Mouse (Mus musculus) intestine, postnatal 0 days (tissue): Measurements from ENCODE around the gene Rad51b. TPM values are rescaled to one million over a fixed set of nuclear protein-coding genes. Genes with fewer than 3 reads are reported as not detected.

Source experiments
- ATAC-seq: fragments of 200-750 bp; cut with Nextera tagmentation; 2 replicates; pipeline ENCODE4 v1.8.0; 2017; ENCODE audit warnings: mild to moderate bottlenecking, moderate TSS enrichment, moderate library complexity
- H3K27ac ChIP-seq: fragments of 300-500 bp; sonication (generic); 2 replicates; pipeline ENCODE4 v1.5.1; 2014; ENCODE audit warnings: mild to moderate bottlenecking, low read depth, low read length, moderate library complexity
- H3K27me3 ChIP-seq: fragments of 300-500 bp; sonication (generic); replicated peaks from 2 replicates; pipeline ENCODE4 v1.6.1; 2014; ENCODE audit warnings: low read length, mixed read lengths; ENCODE audit not compliant: control insufficient read depth, insufficient read depth
- H3K36me3 ChIP-seq: fragments of 300-500 bp; sonication (generic); 2 replicates; pipeline ENCODE4 v1.6.1; 2014; ENCODE audit warnings: mild to moderate bottlenecking, moderate library complexity; ENCODE audit not compliant: control insufficient read depth, insufficient read depth
- H3K4me1 ChIP-seq: fragments of 300-500 bp; sonication (generic); replicated peaks from 2 replicates; pipeline ENCODE4 v1.6.1; 2014; ENCODE audit warnings: antibody characterized with exemption, low read length, mixed read lengths; ENCODE audit not compliant: control insufficient read depth, insufficient read depth
- H3K4me2 ChIP-seq: fragments of 300-500 bp; sonication (generic); replicated peaks from 2 replicates; pipeline ENCODE4 v1.6.1; 2014; ENCODE audit warnings: low read depth, mild to moderate bottlenecking, moderate library complexity
- H3K4me3 ChIP-seq: fragments of 300-500 bp; sonication (generic); 2 replicates; pipeline ENCODE4 v1.5.1; 2014; ENCODE audit warnings: low read depth, low read length
- H3K9ac ChIP-seq: fragments of 300-500 bp; sonication (generic); 2 replicates; pipeline ENCODE4 v1.6.1; 2014; ENCODE audit warnings: mild to moderate bottlenecking, low read depth, low read length
- H3K9me3 ChIP-seq: fragments of 300-500 bp; sonication (generic); 2 replicates; pipeline ENCODE4 v1.6.1; 2016; ENCODE audit warnings: mixed run types; ENCODE audit not compliant: control insufficient read depth
- CTCF ChIP-seq: sonication (generic); IDR thresholded peaks from 2 replicates; pipeline ENCODE4 v1.5.1; 2016; ENCODE audit warnings: low read depth, mild to moderate bottlenecking, control low read depth, antibody characterized with exemption, moderate library complexity
- WGBS: fragments of 180-500 bp; shearing (Covaris S2); extraction: QIAGEN DNeasy Blood & Tissue Kit; methylation state at CpG from one replicate; pipeline ENCODE4 v1.1.7; 2014; 5-methylcytosine and 5-hydroxymethylcytosine counted together
- polyA plus RNA-seq: library from polyadenylated mRNA; unstranded; fragments of >200 nt; fragmentation: Nextera tagmentation; extraction: Ambion mirVana; gene quantifications from 2 replicates; pipeline ENCODE4 v1.2.1, GENCODE M21; 2015

Gene Rad51b
- polyA plus RNA-seq, 1 experiment from 2014 or later = 1.9 TPM

DNA sequence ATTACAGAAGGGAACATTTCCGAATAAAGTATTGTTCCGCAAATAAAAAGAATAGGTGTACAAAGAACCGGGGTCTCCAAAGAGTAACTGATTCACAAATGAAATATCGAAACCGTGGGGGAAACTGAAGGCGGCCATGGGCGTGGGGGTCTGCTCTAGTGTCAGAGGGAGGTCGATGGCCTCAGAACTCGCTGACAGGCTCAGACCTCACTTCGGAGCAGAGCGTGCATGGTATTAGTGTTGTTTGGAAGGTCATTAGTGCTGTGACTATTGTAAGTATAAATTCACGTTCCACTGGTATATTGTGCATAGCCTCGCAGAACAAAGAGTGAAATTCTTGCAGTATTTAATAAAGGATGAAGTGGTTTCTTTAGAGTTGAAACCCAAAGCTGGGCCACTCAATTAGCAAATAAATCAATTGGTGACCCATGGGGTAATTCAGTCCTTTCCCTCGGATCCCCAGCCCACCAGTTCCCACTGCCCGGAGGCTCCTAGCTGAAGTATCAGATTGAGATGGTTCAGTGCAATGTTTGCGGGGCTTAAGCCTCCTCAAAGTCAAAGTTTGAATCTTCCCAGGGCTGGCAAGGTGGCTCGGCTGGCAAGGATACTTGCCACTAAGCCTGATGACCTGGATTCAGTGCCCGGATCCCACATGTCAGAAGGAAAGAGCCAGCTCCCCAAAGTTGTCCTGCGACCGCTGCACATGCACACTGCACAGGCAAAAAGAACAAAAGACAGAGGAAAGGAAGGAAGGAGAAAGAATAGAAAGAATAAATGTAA is 517.4 kb downstream of the Rad51b start:
- H3K9ac ChIP-seq = no peak overlapping the region
- H3K4me3 ChIP-seq = no peak overlapping the region
- no peak for ATAC-seq
- TF ChIP-seq CTCF = no peak
- 90% methylated on average over 20 of the region's 20 CpGs for WGBS
- no peak overlapping the region for H3K4me2 ChIP-seq
- no peaks in the 10 kb centered on the region for H3K9me3 ChIP-seq
- no peaks in the 10 kb centered on the region for H3K4me1 ChIP-seq
- no peaks in the 10 kb centered on the region for H3K36me3 ChIP-seq
- H3K27me3 ChIP-seq = no peaks in the 10 kb centered on the region
- H3K27ac ChIP-seq = no peak overlapping the region

DNA sequence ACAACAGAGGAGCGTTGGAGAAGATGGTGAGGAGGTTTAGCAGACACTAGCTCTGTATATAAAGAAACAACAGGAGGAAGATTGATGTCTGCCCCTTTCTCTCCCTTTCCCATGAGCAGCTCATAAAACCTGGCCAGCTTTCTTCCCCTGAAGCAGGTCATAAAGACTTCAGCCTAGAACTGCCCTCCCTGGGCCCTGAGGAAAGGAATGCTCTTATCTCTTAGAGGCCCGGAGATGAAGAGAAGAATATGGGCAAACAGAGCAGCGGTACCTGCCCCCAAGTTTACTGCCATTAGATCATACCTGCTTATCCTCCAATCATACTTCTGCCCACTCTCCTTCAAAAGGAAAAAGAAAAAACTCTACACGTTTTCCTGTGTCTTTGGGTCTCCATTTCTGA is 519.2 kb downstream of the Rad51b start:
- peak; percentile 58; the same call in 1 of the 2 replicates for ATAC-seq
- no peak overlapping the region for H3K4me2 ChIP-seq
- H3K4me1 ChIP-seq = no peaks in the 10 kb centered on the region
- no peak for TF ChIP-seq CTCF
- no peak overlapping the region for H3K27ac ChIP-seq
- 37% methylated on average over 4 of the region's 4 CpGs for WGBS
- H3K27me3 ChIP-seq = no peaks in the 10 kb centered on the region
- H3K9ac ChIP-seq = no peak overlapping the region
- H3K4me3 ChIP-seq = no peak overlapping the region
- H3K9me3 ChIP-seq = no peaks in the 10 kb centered on the region
- H3K36me3 ChIP-seq = no peaks in the 10 kb centered on the region

DNA sequence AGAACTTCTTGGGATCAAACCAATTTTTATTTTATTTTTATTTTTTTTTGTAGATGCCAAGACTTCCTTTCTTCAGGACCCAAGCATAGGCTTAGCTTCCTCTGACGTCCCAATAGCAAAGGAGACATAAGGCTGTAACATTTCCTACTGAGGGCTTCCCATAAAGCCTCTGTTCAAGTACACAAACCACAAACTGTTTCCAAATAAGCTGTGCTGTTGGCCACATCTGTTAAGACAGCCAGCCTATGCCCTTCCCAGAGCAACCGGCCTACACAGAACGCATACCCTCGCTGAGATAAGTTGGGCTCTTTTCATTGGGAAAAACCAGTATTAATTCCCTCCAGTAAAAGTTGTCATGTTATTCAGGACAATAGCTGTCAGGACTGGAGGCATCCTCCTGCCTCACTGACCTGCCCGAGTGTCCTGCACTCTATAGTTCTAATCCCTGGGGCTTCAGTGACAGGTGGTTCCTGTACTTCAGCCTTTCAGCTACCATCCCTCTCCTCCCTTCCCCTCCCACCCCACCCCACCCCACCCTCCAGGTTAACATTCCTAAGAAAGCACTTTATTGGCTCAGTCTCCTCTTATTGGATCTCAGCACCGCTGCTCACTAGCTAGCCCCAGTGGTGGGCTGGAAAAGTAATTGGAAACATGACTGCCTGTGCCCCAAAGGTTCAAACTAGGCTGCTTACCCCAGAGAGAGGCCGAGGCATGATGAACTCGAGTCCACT is 523.3 kb downstream of the Rad51b start:
- ATAC-seq = no peak
- WGBS = 57% methylated on average over 8 of the region's 8 CpGs
- no peak overlapping the region for H3K27ac ChIP-seq
- H3K4me1 ChIP-seq = no peaks in the 10 kb centered on the region
- H3K4me3 ChIP-seq = no peak overlapping the region
- H3K36me3 ChIP-seq = no peaks in the 10 kb centered on the region
- no peaks in the 10 kb centered on the region for H3K27me3 ChIP-seq
- no peaks in the 10 kb centered on the region for H3K9me3 ChIP-seq
- no peak overlapping the region for H3K4me2 ChIP-seq
- TF ChIP-seq CTCF = no peak
- H3K9ac ChIP-seq = no peak overlapping the region

DNA sequence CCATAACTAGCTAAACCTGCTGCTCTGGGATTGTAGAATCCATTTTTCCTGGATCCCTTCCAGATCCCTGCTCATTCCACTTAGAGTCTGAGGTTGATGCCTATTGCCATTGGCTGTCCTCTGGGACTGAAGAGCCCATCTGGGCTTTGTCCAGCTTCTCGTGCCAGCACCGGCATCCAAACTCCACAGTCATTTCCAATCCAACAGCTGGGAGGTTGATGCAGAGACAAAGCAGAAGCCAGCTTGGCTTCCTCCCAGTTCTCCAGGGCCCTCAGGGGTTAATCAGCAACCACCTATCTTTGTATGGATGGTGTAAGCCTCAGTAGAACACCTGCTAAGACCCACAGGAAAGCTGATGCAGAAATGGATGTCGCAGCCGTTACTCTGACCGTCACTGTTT is 524.8 kb downstream of the Rad51b start:
- Histone ChIP-seq H3K4me2 (no peak overlapping the region), H3K27ac (no peak overlapping the region), H3K9me3 (no peaks in the 10 kb centered on the region), H3K27me3 (no peaks in the 10 kb centered on the region), H3K36me3 (no peaks in the 10 kb centered on the region), H3K4me3 (no peak overlapping the region), H3K9ac (no peak overlapping the region), H3K4me1 (no peaks in the 10 kb centered on the region)
- 64% methylated on average over 5 of the region's 5 CpGs for WGBS
- no peak for TF ChIP-seq CTCF
- ATAC-seq = no peak

DNA sequence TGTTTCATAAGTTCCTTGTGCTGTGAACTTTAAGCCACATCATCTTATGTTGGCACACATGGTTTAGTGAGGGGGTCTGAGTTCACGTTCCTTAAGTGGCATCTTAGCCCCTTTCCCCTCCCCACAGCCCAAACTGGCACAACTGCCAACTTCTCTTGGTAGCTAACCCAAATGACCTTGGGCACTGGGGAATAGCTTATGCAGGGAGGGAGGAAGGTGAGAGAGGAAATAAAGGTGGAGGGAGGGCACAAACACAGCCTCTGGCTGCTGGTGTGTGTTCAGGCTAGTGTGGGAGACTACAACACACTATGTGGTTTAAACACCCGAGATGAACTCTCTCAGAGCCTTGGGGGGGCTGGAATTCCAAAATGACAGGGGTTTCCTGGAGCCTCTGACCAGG is 525.3 kb downstream of the Rad51b start:
- Histone ChIP-seq H3K27me3 (no peaks in the 10 kb centered on the region), H3K9ac (no peak overlapping the region), H3K27ac (no peak overlapping the region), H3K4me3 (no peak overlapping the region), H3K4me1 (no peaks in the 10 kb centered on the region), H3K4me2 (no peak overlapping the region), H3K36me3 (no peaks in the 10 kb centered on the region), H3K9me3 (no peaks in the 10 kb centered on the region)
- TF ChIP-seq CTCF = no peak
- WGBS = 57% methylated on average over 2 of the region's 2 CpGs
- no peak for ATAC-seq

DNA sequence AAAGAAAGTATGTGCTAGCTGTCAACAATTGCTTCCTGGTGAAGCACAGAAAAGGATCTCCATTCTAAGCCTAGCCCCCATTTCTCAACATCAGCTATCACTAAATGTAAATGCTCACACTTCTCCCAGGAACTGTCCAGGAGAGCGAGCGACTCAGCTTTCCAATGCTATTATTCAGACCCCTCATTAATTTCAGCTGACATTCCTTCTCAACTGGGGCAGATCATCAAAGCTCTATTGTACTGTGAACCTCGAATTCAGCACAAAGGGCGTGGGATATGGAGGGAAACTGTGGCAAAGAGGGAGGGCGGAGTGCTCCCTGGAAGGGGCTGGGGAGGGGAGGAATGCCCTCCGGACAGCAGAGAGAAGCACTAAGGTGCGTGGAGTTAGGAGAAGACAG is 528.8 kb downstream of the Rad51b start:
- no peak overlapping the region for H3K4me2 ChIP-seq
- WGBS = 59% methylated on average over 7 of the region's 7 CpGs
- H3K4me1 ChIP-seq = no peaks in the 10 kb centered on the region
- H3K9ac ChIP-seq = no peak overlapping the region
- no peak overlapping the region for H3K4me3 ChIP-seq
- TF ChIP-seq CTCF = no peak
- H3K9me3 ChIP-seq = 0 out of 2 replicates have a peak, but pooled peaks cover 2% of the 10 kb centered on the region
- no peak overlapping the region for H3K27ac ChIP-seq
- no peak for ATAC-seq
- H3K36me3 ChIP-seq = no peaks in the 10 kb centered on the region
- H3K27me3 ChIP-seq = no peaks in the 10 kb centered on the region
